Mouse (Mus musculus): ENCODE results near the gene Cnpy2.
"Not testable (repeated sequence)": the region's sequence is repeated elsewhere in the genome, so short reads cannot be mapped to it uniquely, and the experiment has no call there.

The Cnpy2 gene

GRCm38 (mm10) chr10:128322141-128323108 lies at the start of gene Cnpy2:
TSS of gene Cnpy2 (plus strand) at chr10:128322459.
- peak; percentile 86 for DNase-seq (ENCODE audit: low spot score)

- DNase-seq (ENCODE audit: low spot score), result not testable (repeated sequence)
Measured at GRCm38 (mm10) chr10:128272819-128273439, 49.3 kb upstream of the Cnpy2 start.

- not testable (repeated sequence) for DNase-seq (ENCODE audit: low spot score)
Measured at GRCm38 (mm10) chr10:128275374-128275773, 46.9 kb upstream of the Cnpy2 start.

DNA sequence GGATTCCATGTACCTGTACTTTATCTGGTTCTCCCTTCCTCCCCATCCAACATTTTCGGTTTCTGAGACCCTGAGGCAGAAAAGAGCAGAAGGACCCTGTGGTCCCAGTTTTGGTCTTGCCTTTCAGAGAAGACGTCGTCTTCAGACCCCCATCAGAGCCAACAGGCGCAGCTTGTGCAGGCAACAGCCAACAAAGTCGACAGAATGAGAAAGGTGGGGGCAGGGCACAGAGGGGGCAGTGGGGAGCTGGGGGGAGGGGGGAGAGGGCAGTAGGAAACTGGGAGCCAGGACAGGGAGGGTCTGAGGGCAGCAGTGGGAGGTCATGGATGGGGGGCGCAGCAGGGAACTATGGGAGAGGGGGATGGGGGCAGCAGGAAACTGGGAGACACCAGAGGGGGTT lies 44.1 kb upstream of the Cnpy2 start:
- DNase-seq (ENCODE audit: low spot score), result no peak

GRCm38 (mm10) chr10:128280943-128281342 lies 41.3 kb upstream of the Cnpy2 start:
- DNase-seq (ENCODE audit: low spot score), result no peak

DNA sequence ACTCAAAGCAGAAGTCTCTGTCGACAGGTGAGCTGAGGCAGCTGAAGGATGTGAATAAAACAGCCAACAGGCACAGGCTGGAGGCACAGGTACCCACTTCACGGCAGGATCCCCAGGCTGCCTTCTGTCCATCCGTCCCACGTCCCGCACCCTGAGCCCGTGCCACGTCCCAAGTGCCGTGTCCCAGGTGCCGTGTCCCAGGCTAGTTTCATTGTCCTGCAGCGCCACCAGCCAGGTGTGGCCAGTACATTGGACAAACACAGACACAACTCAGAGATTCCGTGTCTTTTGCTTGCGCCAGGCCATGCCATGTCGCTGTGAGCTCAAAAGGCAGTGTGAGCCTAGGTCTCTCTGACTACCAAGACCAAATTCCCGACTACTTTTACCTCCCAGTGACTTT lies 40.6 kb upstream of the Cnpy2 start:
- DNase-seq (ENCODE audit: low spot score), result no peak

GRCm38 (mm10) chr10:128282886-128283450 lies 39.3 kb upstream of the Cnpy2 start:
- no peak for DNase-seq (ENCODE audit: low spot score)

DNA sequence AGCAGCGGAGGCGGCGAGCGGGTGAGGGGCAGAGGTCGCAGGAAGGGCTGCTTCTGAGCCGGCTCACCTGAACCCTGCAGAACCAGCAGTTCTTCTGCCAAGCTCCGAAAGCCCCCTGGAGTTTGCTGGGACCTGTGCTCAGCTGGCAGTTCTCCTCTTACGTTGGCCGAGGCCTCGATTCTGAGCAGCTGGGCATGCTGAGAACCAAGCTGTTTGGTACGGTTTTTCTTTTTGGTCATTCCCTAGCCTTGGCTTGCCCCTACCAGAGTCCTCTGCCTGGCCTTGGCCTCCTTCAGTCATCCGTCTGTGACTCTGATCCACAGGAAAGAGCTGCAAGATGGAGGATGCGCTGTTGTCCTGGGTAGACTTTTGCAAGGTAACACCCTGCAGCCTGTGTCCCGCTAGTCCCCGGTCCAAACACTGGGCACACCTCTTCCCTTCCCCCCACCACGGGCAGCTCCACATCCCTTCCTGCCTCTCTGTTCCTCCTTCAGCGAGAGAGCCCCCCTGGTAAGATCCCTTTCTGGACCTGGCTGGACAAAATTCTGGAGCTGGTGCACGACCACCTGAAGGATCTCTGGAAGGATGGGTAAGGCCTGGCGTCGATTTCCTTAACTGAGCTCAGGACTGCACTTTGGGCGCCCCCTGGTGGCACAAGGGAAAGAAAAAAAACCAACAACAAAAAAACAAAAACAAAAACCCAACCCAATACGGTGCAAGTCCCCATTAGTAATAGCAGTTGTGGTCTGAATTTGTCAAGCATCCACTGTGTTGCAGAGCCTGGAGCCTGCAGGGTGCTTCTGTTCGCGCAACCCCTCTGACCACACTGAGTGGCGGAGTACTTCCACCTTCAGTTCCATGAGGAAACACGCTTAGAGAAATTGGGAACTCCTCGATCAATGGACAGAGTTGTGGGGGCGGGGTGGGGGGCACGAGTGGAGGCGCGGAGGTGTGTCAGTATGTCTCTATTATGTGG lies 38.4 kb upstream of the Cnpy2 start:
- DNase-seq (ENCODE audit: low spot score), result peak; percentile 62

DNA sequence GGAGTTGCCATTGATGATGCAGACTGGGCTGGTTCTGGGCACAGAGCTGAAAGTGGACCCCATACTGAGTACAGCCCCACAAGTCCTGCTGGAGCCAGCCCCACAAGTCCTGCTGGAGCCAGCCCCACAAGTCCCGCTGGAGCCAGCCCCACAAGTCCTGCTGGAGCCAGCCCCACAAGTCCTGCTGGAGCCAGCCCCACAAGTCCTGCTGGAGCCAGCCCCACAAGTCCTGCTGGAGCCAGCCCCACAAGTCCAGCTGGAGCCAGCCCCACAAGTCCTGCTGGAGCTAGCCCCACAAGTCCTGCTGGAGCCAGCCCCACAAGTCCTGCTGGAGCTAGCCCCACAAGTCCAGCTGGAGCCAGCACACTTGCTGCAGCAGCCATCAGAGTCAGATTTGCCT lies 31.7 kb upstream of the Cnpy2 start:
- not testable (repeated sequence) for DNase-seq (ENCODE audit: low spot score)

GRCm38 (mm10) chr10:128296370-128297090 lies 25.7 kb upstream of the Cnpy2 start:
- peak; percentile 23 for DNase-seq (ENCODE audit: low spot score)

DNA sequence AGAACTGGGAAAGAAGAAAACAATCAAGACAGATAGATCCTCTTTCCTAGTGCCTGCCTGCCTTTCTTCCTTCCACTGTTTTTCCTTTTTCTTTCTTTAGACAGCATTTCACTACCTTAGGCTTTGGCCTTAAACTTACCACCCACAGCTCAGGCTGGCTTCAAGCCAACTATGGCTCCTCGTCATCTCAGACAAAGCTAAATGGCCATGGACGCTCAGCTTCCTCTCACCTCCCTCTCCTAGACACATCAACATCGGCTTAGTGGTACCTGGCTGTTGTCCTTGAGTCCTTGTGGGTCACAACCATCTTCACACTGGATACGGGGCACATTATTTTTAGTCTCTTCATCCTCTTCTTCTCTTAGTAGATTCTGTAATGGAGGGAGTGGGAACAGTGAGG lies 25.0 kb upstream of the Cnpy2 start:
- DNase-seq (ENCODE audit: low spot score), result peak; percentile 30

DNA sequence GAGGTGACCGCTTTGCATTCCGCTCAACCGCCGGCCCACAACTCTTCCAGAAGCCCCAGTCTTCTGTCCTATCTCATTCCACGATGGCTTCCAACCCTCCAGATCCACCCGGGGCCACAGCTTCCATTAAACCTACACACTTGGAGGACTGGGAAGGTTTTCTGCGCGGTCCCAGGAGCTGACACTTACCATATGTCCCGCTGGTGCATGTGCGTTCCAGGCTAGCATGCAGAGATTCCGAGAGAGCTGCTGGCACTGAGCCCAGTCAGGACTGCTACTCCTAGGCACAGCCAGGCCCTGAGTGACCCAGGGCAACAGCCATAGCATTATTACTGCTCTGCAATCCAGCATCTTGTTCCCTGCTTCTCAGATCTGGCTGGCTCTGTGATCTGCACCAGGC lies 24.6 kb upstream of the Cnpy2 start:
- peak; percentile 55 for DNase-seq (ENCODE audit: low spot score)

DNA sequence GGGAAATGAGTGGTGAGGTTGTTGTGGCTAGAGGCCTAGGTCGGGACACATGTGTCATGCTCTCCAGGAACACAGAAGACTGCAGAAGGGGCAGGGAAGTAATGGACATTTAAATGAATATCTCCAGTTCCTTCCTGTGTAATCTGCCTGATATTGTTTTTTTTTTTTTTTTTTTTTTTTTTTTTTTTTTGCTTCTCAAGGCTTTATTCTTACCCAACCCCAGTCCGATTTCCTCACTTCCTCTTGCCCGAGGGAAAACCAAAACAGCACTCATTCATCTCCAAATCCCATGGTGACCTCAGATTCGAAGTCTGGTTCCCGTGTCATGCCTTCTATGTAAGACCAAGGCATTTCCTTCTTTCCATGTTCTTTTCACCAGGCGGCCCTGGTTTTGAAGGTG lies 24.0 kb upstream of the Cnpy2 start:
- no peak for DNase-seq (ENCODE audit: low spot score)

- DNase-seq (ENCODE audit: low spot score), result no peak
Measured at GRCm38 (mm10) chr10:128298702-128299171, 23.5 kb upstream of the Cnpy2 start, which contains the start of gene Il23a. TSS of gene Il23a (minus strand) at chr10:128298752.

DNA sequence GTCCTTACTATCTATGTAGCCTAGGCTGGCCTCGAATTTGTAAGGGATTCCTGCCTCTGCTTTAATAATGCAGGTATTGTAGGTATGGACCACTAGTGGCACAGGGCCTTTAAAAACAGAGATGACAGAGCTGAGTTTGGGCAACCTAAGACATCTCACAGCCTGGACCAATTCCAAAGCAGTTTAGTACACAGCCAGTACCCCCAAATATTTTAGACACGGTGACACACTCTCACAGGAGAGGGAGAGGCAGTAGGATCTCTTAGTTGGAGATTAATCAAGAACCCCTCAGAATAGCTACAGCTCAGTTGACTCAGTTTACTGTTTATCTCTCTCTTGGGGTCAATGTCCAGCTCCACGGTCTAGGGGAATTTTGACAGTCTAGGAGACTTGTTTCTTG lies 19.9 kb upstream of the Cnpy2 start:
- no peak for DNase-seq (ENCODE audit: low spot score)

DNA sequence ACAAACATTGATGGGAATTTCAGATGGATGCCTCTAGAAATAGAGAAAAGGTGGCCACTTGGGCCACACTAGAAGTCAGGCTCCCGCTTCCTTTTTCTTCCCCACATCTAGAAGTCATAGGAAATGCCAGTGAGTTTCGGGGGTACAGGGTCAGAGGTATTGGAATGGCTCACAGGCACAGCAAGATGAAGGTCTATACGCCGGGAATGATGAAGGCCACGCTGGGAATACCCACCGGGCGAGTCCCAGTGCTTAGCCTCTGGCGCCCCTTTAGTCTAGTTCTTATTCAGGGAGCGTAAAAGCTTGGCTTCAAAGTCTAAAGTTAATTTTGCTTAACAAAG lies 19.5 kb upstream of the Cnpy2 start:
- DNase-seq (ENCODE audit: low spot score), result no peak

DNA sequence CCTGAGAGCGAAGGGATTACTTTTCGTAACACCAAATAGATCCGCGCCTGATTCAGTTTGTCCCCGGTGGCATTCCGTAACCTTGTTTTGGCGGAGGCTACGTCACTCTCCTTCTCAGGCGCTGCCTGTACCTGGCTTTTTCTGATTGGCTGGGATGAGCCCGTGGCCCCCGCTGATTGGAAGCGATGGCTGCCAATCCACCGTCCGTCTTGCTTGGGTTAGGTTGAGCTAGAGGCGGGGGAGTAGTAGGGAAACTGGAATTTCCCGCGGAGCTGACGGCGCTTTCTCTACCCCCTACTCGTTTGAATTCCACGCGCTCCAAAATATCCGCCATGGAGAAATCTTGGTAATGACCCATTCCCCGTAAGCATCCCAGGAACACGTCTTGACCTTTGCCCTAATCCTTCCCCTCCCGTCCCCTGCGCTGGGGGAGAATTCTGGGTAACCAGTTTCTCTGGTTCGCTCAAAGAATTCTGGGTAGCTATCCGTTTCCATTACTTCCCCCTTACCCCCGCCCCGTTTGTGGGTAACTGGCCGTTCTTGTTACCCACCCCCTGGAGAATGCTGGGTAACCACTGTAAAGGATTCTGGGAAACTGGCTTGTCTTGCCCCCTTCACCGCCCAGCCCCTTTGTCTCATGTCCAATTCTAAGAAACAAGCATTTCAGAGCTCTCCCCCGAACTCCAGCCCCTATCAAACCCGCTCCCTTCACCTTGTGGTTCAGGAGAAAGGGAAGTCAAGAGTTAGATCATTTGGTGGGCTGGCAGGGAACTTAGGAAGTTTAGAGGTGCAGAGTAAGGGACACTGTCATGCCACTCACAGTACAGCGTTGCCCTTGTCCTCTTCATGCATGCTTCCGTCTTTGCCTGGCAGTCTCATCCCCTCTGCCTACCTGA lies 18.9 kb upstream of the Cnpy2 start, which contains the start of gene Pan2:
Pan2 (plus strand) TSS at position 210 of the 896 bp plus-strand sequence.
- DNase-seq (ENCODE audit: low spot score), result peak; percentile 99

DNA sequence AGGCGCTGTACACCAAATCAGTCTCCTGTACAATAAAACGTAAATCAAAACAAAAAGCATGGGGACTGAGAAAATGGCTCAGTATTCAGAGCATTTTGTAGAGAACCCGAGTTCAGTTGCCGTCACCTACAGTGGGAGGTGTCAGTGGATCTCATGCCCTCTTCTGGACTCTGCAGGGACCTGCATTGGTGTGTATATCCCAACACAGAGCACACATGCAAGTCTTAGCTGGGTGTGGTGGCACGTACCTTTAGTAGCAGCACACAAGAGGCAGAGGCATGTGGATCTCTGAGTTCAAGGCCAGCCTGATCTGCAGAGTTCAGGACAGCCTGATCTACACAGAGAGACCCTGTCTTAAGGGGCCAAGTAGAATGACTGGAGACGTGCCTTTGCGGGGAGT lies 12.6 kb upstream of the Cnpy2 start:
- no peak for DNase-seq (ENCODE audit: low spot score)

GRCm38 (mm10) chr10:128310177-128310576 lies 12.1 kb upstream of the Cnpy2 start:
- DNase-seq (ENCODE audit: low spot score), result peak; percentile 62

GRCm38 (mm10) chr10:128310902-128311301 lies 11.4 kb upstream of the Cnpy2 start:
- no peak for DNase-seq (ENCODE audit: low spot score)
